Mouse (Mus musculus): ENCODE data around the gene Spaca6. TPM values are rescaled to one million over a fixed set of nuclear protein-coding genes. Genes with fewer than 3 reads are reported as not detected.
A peak's percentile ranks its signal among the peaks of the same experiment; 100 is the strongest.

Spaca6 gene
- polyA plus RNA-seq (2015; fragmentation: Nextera tagmentation; extraction: Ambion mirVana): 39.4 and 41.2 TPM in 2 replicates

- H3K4me3 ChIP-seq (replicated peaks): peak within 1 kb of the TSS; percentile 88
- peak within 1 kb of the TSS; percentile 94 for H3K4me2 ChIP-seq (replicated peaks)
- peak within 1 kb of the TSS; percentile 97 for H3K9ac ChIP-seq (replicated peaks)
- H3K27ac ChIP-seq: peak within 1 kb of the TSS; percentile 100
- WGBS: under 1% methylated on average over 40 of the region's 42 CpGs
- H3K27me3 ChIP-seq: no peaks in the 10 kb centered on the region
- H3K36me3 ChIP-seq: peaks cover 13% of the 10 kb centered on the region
- H3K9me3 ChIP-seq: no peaks in the 10 kb centered on the region
- ATAC-seq: peak; percentile 86
- H3K4me1 ChIP-seq (replicated peaks): peaks cover 34% of the 10 kb centered on the region
Measured at GRCm38 (mm10) chr17:17826751-17827657, at the start of gene Spaca6. Spaca6 (plus strand) TSS chr17:17827158.

GRCm38 (mm10) chr17:17790866-17791630, 35.9 kb upstream of the Spaca6 start:
- no peaks in the 10 kb centered on the region for H3K27me3 ChIP-seq
- WGBS: 88% methylated on average over 3 of the region's 3 CpGs
- no peak overlapping the region for H3K27ac ChIP-seq
- no peak overlapping the region for H3K4me2 ChIP-seq (replicated peaks)
- H3K36me3 ChIP-seq: no peaks in the 10 kb centered on the region
- no peaks in the 10 kb centered on the region for H3K9me3 ChIP-seq
- no peaks in the 10 kb centered on the region for H3K4me1 ChIP-seq (replicated peaks)
- H3K4me3 ChIP-seq (replicated peaks): no peak overlapping the region
- no peak for ATAC-seq
- no peak overlapping the region for H3K9ac ChIP-seq (replicated peaks)

- Histone ChIP-seq H3K9ac (replicated peaks) (no peak overlapping the region), H3K4me3 (replicated peaks) (no peak overlapping the region), H3K36me3 (no peaks in the 10 kb centered on the region), H3K4me2 (replicated peaks) (no peak overlapping the region), H3K27ac (no peak overlapping the region), H3K4me1 (replicated peaks) (no peaks in the 10 kb centered on the region), H3K27me3 (no peaks in the 10 kb centered on the region), H3K9me3 (no peaks in the 10 kb centered on the region)
- no peak for ATAC-seq
- WGBS: 52% methylated on average over 1 of the region's 1 CpGs
Measured at GRCm38 (mm10) chr17:17792578-17792977, 34.4 kb upstream of the Spaca6 start.

- 50% methylated on average over 2 of the region's 2 CpGs for WGBS
- Histone ChIP-seq H3K36me3 (no peaks in the 10 kb centered on the region), H3K4me2 (replicated peaks) (no peak overlapping the region), H3K9ac (replicated peaks) (no peak overlapping the region), H3K9me3 (no peaks in the 10 kb centered on the region), H3K27me3 (no peaks in the 10 kb centered on the region), H3K4me3 (replicated peaks) (no peak overlapping the region), H3K27ac (no peak overlapping the region), H3K4me1 (replicated peaks) (no peaks in the 10 kb centered on the region)
- ATAC-seq: no peak
Measured at GRCm38 (mm10) chr17:17795527-17795926, 31.4 kb upstream of the Spaca6 start.

- Histone ChIP-seq H3K4me3 (replicated peaks) (no peak overlapping the region), H3K27me3 (no peaks in the 10 kb centered on the region), H3K9me3 (no peaks in the 10 kb centered on the region), H3K4me1 (replicated peaks) (peaks cover 6% of the 10 kb centered on the region), H3K9ac (replicated peaks) (no peak overlapping the region), H3K36me3 (no peaks in the 10 kb centered on the region), H3K4me2 (replicated peaks) (no peak overlapping the region), H3K27ac (no peak overlapping the region)
- ATAC-seq: no peak
- 85% methylated on average over 6 of the region's 6 CpGs for WGBS
Measured at GRCm38 (mm10) chr17:17823612-17824336, 3.2 kb upstream of the Spaca6 start.

- H3K4me2 ChIP-seq (replicated peaks): peak overlapping the region; percentile 94
- peak overlapping the region; percentile 97 for H3K9ac ChIP-seq (replicated peaks)
- peaks cover 6% of the 10 kb centered on the region for H3K36me3 ChIP-seq
- no peaks in the 10 kb centered on the region for H3K27me3 ChIP-seq
- peak overlapping the region; percentile 88 for H3K4me3 ChIP-seq (replicated peaks)
- H3K9me3 ChIP-seq: no peaks in the 10 kb centered on the region
- peaks cover 24% of the 10 kb centered on the region for H3K4me1 ChIP-seq (replicated peaks)
- ATAC-seq: peak; percentile 51
- H3K27ac ChIP-seq: peak overlapping the region; percentile 100
- 1% methylated on average over 17 of the region's 22 CpGs for WGBS
Measured at GRCm38 (mm10) chr17:17825921-17826591, 902 bp upstream of the Spaca6 start.

GRCm38 (mm10) chr17:17827658-17828190, 766 bp downstream of the Spaca6 start:
- peak overlapping the region; percentile 100 for H3K27ac ChIP-seq
- H3K27me3 ChIP-seq: no peaks in the 10 kb centered on the region
- peak; percentile 22 for ATAC-seq
- H3K4me1 ChIP-seq (replicated peaks): peaks cover 41% of the 10 kb centered on the region
- WGBS: 0% methylated on average over 13 of the region's 13 CpGs
- H3K4me2 ChIP-seq (replicated peaks): peak overlapping the region; percentile 94
- H3K9ac ChIP-seq (replicated peaks): peak overlapping the region; percentile 97
- H3K9me3 ChIP-seq: no peaks in the 10 kb centered on the region
- peaks cover 19% of the 10 kb centered on the region for H3K36me3 ChIP-seq
- peak overlapping the region; percentile 88 for H3K4me3 ChIP-seq (replicated peaks)

GRCm38 (mm10) chr17:17828191-17828981, 1.4 kb downstream of the Spaca6 start:
- H3K4me2 ChIP-seq (replicated peaks): peak overlapping the region; percentile 94
- H3K9me3 ChIP-seq: no peaks in the 10 kb centered on the region
- ATAC-seq: peak; percentile 47
- H3K4me1 ChIP-seq (replicated peaks): peaks cover 47% of the 10 kb centered on the region
- peak overlapping the region; percentile 97 for H3K9ac ChIP-seq (replicated peaks)
- WGBS: under 1% methylated on average over 11 of the region's 15 CpGs
- peak overlapping the region; percentile 100 for H3K27ac ChIP-seq
- no peaks in the 10 kb centered on the region for H3K27me3 ChIP-seq
- H3K36me3 ChIP-seq: peaks cover 24% of the 10 kb centered on the region
- H3K4me3 ChIP-seq (replicated peaks): peak overlapping the region; percentile 88

GRCm38 (mm10) chr17:17829052-17829785, 2.3 kb downstream of the Spaca6 start:
- H3K4me1 ChIP-seq (replicated peaks): peaks cover 56% of the 10 kb centered on the region
- WGBS: under 1% methylated on average over 6 of the region's 6 CpGs
- ATAC-seq: no peak

More at GRCm38 (mm10) chr17:17829052-17829785, 2.3 kb downstream of the Spaca6 start:
- no peaks in the 10 kb centered on the region for H3K9me3 ChIP-seq
- H3K4me3 ChIP-seq (replicated peaks): peak overlapping the region; percentile 88
- H3K27me3 ChIP-seq: no peaks in the 10 kb centered on the region
- peak overlapping the region; percentile 100 for H3K27ac ChIP-seq
- peaks cover 27% of the 10 kb centered on the region for H3K36me3 ChIP-seq
- peak overlapping the region; percentile 97 for H3K9ac ChIP-seq (replicated peaks)
- peak overlapping the region; percentile 94 for H3K4me2 ChIP-seq (replicated peaks)

Data from midbrain, embryonic 13.5 days (tissue).